Mouse (Mus musculus) Patski (cell line): ENCODE measurements at regions not wholly inside any gene's neighbourhood (a gene's known extent, or its start where the extent isn't known, plus 50 kb on each side); places are given as distances from the start of the nearest gene placed in this dataset.

Experiments used
- ATAC-seq: fragments of 100-300 bp; one replicate; pipeline ENCODE4 v1.8.0; 2021
- CTCF ChIA-PET: fragments of 350-600 bp; sonication (Branson Sonifier 250); formaldehyde crosslinking; loops from one replicate; lab custom pipeline; 2022; ENCODE audit warnings: inconsistent platforms; lab: Charles Lee
- POLR2A ChIA-PET: fragments of 350-600 bp; sonication (Branson Sonifier 250); formaldehyde crosslinking; loops from one replicate; lab custom pipeline; 2022; ENCODE audit warnings: antibody characterized with exemption, inconsistent platforms; lab: Charles Lee
- DNase-seq: peaks from one replicate; pipeline ENCODE4 v3.0.0-alpha.2; 2011; ENCODE audit warnings: low read depth, low spot score
- H3K27me3 ChIP-seq: fragments of 371-371 bp; one replicate; pipeline ENCODE4 v1.5.1; 2021
- CTCF ChIP-seq: fragments of 100-300 bp; IDR thresholded peaks from one replicate; pipeline ENCODE4 v1.5.1; 2021
- in situ Hi-C: fragments of 300-500 bp; cut with MboI; formaldehyde crosslinking; loops from 3 replicates; pipeline ENCODE4 v1.11.1; 2018; ENCODE audit warnings: low pct_unique_long_range_greater_than_20kb, mixed read lengths

GRCm38 (mm10) chr14:119966666-119967065 is 75.6 kb downstream of the Oxgr1 start:
- in situ Hi-C loops: no loop called here
- TF ChIP-seq CTCF: no peak
- peaks cover 22% of the 10 kb centered on the region for H3K27me3 ChIP-seq
- ChIA-PET POLR2A (no interaction called here), CTCF (no interaction called here)
- ATAC-seq (no peak), DNase-seq (no peak)

- DNase-seq: no peak
- ChIA-PET POLR2A (no interaction called here), CTCF (no interaction called here)
- ATAC-seq: no peak
- in situ Hi-C loops: no loop called here
- H3K27me3 ChIP-seq: peaks cover 22% of the 10 kb centered on the region
- no peak for TF ChIP-seq CTCF
Measured at GRCm38 (mm10) chr14:119965842-119966483, 76.3 kb downstream of the Oxgr1 start.

GRCm38 (mm10) chr14:119963741-119964140 is 78.5 kb downstream of the Oxgr1 start:
- ChIA-PET CTCF (no interaction called here), POLR2A (no interaction called here)
- DNase-seq: no peak
- in situ Hi-C loops: no loop called here
- no peak for ATAC-seq
- no peak for TF ChIP-seq CTCF
- H3K27me3 ChIP-seq: peaks cover 12% of the 10 kb centered on the region

- POLR2A ChIA-PET: interaction anchor here (0.7 kb wide), 1 partner anchor 235 kb away, joined by 3 read pairs; no protein-coding TSS in a partner anchor
- DNase-seq (no peak), ATAC-seq (no peak)
- CTCF ChIA-PET: no interaction called here
- in situ Hi-C loops: no loop called here
- TF ChIP-seq CTCF: no peak
- H3K27me3 ChIP-seq: peaks cover 5% of the 10 kb centered on the region
Measured at GRCm38 (mm10) chr14:119953861-119954260, 88.4 kb downstream of the Oxgr1 start.

- in situ Hi-C loops: no loop called here
- H3K27me3 ChIP-seq: peaks cover 10% of the 10 kb centered on the region
- no peak for TF ChIP-seq CTCF
- CTCF ChIA-PET: interaction anchor here (1.2 kb wide), 1 partner anchor 89 kb away, joined by 3 read pairs; no protein-coding TSS in a partner anchor
- ATAC-seq (no peak), DNase-seq (no peak)
- POLR2A ChIA-PET: interaction anchor here (0.7 kb wide), 1 partner anchor 236 kb away, joined by 3 read pairs; no protein-coding TSS in a partner anchor
Measured at GRCm38 (mm10) chr14:119952877-119953624, 89.2 kb downstream of the Oxgr1 start.
